Mouse (Mus musculus) liver, embryonic 12.5 days (tissue): ENCODE data around the gene Lax1. TPM values are rescaled to one million over a fixed set of nuclear protein-coding genes. Genes with fewer than 3 reads are reported as not detected.

Experiments
- ATAC-seq: fragments of 200-750 bp; cut with Nextera tagmentation; 2 replicates; pipeline ENCODE4 v1.8.0; 2017; ENCODE audit warnings: moderate number of reproducible peaks, mild to moderate bottlenecking, moderate library complexity
- H3K27ac ChIP-seq: fragments of 300-500 bp; sonication (generic); 2 replicates; pipeline ENCODE4 v1.5.1; 2016; ENCODE audit warnings: mild to moderate bottlenecking
- H3K27me3 ChIP-seq: fragments of 300-500 bp; sonication (generic); replicated peaks from 2 replicates; pipeline ENCODE4 v1.6.1; 2016; ENCODE audit warnings: mild to moderate bottlenecking, moderate library complexity
- H3K36me3 ChIP-seq: fragments of 300-500 bp; sonication (generic); 2 replicates; pipeline ENCODE4 v1.6.1; 2016; ENCODE audit warnings: mild to moderate bottlenecking, moderate library complexity
- H3K4me1 ChIP-seq: fragments of 300-500 bp; sonication (generic); 2 replicates; pipeline ENCODE4 v1.6.1; 2016
- H3K4me2 ChIP-seq: fragments of 300-500 bp; sonication (generic); 2 replicates; pipeline ENCODE4 v1.6.1; 2016; ENCODE audit warnings: mild to moderate bottlenecking, moderate library complexity
- H3K4me3 ChIP-seq: fragments of 300-500 bp; sonication (generic); 2 replicates; pipeline ENCODE4 v1.5.1; 2016; ENCODE audit warnings: mild to moderate bottlenecking, moderate library complexity
- H3K9ac ChIP-seq: fragments of 300-500 bp; sonication (generic); 2 replicates; pipeline ENCODE4 v1.6.1; 2016; ENCODE audit warnings: mild to moderate bottlenecking, moderate library complexity
- H3K9me3 ChIP-seq: fragments of 300-500 bp; sonication (generic); replicated peaks from 2 replicates; pipeline ENCODE4 v1.6.1; 2016; ENCODE audit warnings: mild to moderate bottlenecking, moderate library complexity
- WGBS: fragments of 180-500 bp; shearing (Covaris S2); methylation state at CpG from one replicate; pipeline ENCODE4 v1.1.7; 2016; ENCODE audit not compliant: insufficient replicate concordance; 5-methylcytosine and 5-hydroxymethylcytosine counted together
- microRNA-seq: library from miRNA; unstranded; fragments of <30 nt; microRNA quantifications from one replicate; pipeline ENCODE4, GENCODE M21; 2017
- polyA plus RNA-seq: library from polyadenylated mRNA; unstranded; fragments of >200 nt; fragmentation: Nextera tagmentation; extraction: Ambion mirVana; gene quantifications from 2 replicates; pipeline ENCODE4 v1.2.1, GENCODE M21; 2016

The Lax1 gene
- polyA plus RNA-seq, 1 experiment from 2014 or later, result 0.61 TPM

DNA sequence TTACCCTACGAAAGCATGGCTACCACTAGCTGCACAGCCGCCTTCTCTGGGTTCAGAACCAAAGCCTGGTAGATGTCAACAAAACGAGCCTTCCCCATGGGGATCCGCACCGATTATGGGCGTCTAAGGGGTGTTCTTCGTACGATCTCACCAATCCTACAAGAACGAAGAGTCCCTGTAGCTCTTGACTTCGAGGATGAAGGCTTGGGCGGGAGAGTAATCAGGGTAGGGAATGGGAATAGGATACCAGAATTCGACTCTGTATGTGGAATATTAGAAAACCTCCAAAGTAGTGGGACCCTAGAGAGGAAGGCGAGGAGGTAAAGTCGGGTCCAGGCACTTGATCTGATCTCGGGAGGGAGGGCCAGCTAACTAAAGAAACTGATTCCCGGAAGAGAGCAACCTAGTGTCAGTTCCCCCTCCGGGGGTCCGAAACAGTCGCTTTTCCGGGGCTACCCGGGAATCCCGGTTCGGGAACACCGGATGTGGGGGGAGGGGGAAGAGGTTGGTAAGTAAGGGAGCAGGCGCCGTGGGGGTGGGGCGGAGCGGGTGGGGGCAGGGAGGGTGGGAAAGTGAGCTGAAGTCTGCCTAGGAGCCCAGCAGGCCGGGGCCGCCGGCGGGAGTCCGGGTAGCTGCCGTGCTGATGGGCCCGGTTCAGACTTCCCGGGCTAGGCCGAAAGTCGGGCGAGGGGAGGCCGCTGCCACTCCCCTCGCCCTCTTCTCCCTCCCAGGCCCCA lies 29.3 kb downstream of the Lax1 start, which contains the start of gene Zbed6:
Zbed6 (minus strand) TSS at position 420 of the 737 bp plus-strand sequence.
- ATAC-seq, result peak; percentile 77
- Histone ChIP-seq H3K27ac (peak within 1 kb of the TSS; percentile 88), H3K9ac (peak within 1 kb of the TSS; percentile 93), H3K4me1 (peaks cover 50% of the 10 kb centered on the region), H3K27me3 (no peaks in the 10 kb centered on the region), H3K4me2 (peak within 1 kb of the TSS; percentile 94), H3K4me3 (peak within 1 kb of the TSS; percentile 91), H3K9me3 (no peaks in the 10 kb centered on the region), H3K36me3 (peaks cover 39% of the 10 kb centered on the region)
- WGBS, result under 1% methylated on average over 39 of the region's 41 CpGs

DNA sequence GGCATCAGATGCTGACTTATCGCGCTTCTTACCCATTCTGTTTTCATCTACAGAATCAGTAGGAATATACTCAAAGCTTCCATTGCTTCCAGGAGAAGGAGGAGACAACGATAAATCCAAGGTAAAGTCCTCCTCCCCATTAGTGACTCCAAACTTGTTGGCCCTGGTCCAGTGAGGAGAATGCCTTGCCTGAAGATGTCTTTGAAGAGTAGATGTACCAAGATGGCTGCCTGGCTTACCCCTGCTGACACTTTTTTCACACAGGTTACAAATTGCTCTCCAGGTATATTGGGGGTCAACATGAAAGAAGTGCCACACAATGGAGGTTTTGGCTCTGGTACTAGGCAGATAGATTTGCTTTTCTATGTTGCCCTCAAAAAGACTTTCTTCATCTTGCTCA lies 31.0 kb downstream of the Lax1 start:
- ATAC-seq, result no peak
- Histone ChIP-seq H3K27me3 (no peaks in the 10 kb centered on the region), H3K9ac (no peak overlapping the region), H3K36me3 (peaks cover 46% of the 10 kb centered on the region), H3K4me1 (peaks cover 56% of the 10 kb centered on the region), H3K9me3 (no peaks in the 10 kb centered on the region), H3K27ac (no peak overlapping the region), H3K4me3 (no peak overlapping the region), H3K4me2 (no peak overlapping the region)
- 97% methylated on average over 3 of the region's 3 CpGs for WGBS

- H3K9ac ChIP-seq, result no peak overlapping the region
- no peak overlapping the region for H3K4me2 ChIP-seq
- no peak overlapping the region for H3K4me3 ChIP-seq
- no peak for ATAC-seq
- H3K9me3 ChIP-seq, result no peaks in the 10 kb centered on the region
- peaks cover 59% of the 10 kb centered on the region for H3K36me3 ChIP-seq
- H3K27me3 ChIP-seq, result no peaks in the 10 kb centered on the region
- peaks cover 63% of the 10 kb centered on the region for H3K4me1 ChIP-seq
- H3K27ac ChIP-seq, result no peak overlapping the region
- 79% methylated on average over 5 of the region's 5 CpGs for WGBS
Observed at GRCm38 (mm10) chr1:133656811-133657210, 33.1 kb downstream of the Lax1 start.

DNA sequence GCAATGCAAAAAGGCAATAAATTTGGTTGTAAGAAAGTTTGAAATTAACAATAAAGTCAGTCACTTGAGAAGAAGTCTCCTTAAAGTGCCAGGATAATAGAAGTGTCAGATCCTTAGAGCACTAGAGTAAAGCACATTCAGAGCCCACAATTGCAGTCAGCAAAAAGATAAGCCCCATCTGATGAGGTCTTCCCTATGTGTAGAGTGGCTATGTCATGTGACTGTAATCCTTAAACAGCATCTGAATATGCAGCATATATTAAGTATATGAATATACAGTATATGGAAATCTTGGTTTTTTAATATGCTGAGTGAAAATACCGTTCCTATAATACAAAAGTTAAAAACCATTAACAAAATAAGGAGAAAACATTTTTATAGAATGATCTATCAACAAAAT lies 36.9 kb downstream of the Lax1 start:
- Histone ChIP-seq H3K4me3 (no peak overlapping the region), H3K9me3 (no peaks in the 10 kb centered on the region), H3K27ac (no peak overlapping the region), H3K4me1 (peaks cover 42% of the 10 kb centered on the region), H3K27me3 (no peaks in the 10 kb centered on the region), H3K9ac (no peak overlapping the region), H3K4me2 (no peak overlapping the region), H3K36me3 (peaks cover 69% of the 10 kb centered on the region)
- no peak for ATAC-seq
- 97% methylated on average over 1 of the region's 1 CpGs for WGBS

DNA sequence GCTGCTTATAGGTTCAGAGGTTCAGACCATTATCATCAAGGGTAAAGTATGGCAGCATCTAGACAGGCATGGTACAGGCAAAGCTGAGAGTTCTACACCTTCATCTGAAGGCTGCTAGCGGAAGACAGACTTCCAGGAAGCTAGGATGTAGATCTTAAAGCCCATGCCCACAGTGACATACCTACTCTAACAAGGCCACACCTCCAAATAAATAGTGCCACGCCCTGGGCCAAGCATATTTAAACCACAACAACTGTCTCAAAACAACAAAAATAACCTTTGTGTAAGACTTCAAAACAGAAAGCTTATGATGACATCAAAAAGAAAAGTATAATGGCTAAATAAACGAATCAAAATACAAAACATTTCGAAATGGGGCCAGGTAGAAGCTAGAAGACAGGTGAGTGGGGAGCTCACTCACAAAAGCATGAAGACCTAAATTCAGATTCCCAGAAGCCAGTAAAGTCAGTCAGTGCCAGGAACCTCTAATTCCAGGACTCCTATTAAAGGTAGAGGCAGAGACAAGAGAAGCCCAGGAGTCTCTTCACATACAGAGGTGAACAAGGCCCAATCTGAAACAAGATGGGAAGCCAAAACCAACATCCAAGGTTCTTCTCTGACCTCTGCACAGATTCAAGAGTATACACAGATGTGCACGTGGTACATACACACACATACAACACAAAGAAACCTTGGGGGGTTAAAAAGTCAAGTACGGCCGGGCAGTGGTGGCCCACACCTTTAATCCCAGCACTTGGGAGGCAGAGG lies 39.4 kb downstream of the Lax1 start:
- Histone ChIP-seq H3K36me3 (peaks cover 69% of the 10 kb centered on the region), H3K4me3 (no peak overlapping the region), H3K9ac (no peak overlapping the region), H3K27me3 (no peaks in the 10 kb centered on the region), H3K4me1 (peaks cover 22% of the 10 kb centered on the region; the same call in 1 of the 2 replicates), H3K27ac (no peak overlapping the region), H3K4me2 (no peak overlapping the region), H3K9me3 (no peaks in the 10 kb centered on the region)
- ATAC-seq, result no peak
- WGBS, result 84% methylated on average over 7 of the region's 7 CpGs

DNA sequence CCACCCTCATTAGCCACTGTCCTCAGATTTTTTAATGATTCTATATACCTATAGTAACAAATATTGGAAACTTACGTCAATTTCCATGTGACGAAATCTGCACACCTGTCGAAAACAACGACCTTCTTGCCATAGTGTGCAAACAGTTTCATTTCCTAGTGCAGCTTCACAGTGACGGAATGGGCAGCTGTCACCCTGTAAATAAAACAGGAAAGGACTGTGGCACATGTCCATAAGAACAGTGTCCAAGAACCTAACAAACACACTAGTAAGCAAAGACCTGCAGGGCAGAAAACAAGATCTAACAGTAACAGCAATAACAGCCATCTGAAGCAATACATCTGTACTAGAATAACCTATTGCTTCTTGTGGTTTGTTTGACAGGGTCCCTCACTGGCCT lies 44.3 kb downstream of the Lax1 start:
- Histone ChIP-seq H3K27me3 (no peaks in the 10 kb centered on the region), H3K9me3 (no peaks in the 10 kb centered on the region), H3K36me3 (peaks cover 89% of the 10 kb centered on the region), H3K4me3 (no peak overlapping the region), H3K4me1 (peaks cover 9% of the 10 kb centered on the region; the same call in 1 of the 2 replicates), H3K9ac (no peak overlapping the region), H3K4me2 (no peak overlapping the region), H3K27ac (no peak overlapping the region)
- ATAC-seq, result no peak
- WGBS, result 90% methylated on average over 5 of the region's 5 CpGs

DNA sequence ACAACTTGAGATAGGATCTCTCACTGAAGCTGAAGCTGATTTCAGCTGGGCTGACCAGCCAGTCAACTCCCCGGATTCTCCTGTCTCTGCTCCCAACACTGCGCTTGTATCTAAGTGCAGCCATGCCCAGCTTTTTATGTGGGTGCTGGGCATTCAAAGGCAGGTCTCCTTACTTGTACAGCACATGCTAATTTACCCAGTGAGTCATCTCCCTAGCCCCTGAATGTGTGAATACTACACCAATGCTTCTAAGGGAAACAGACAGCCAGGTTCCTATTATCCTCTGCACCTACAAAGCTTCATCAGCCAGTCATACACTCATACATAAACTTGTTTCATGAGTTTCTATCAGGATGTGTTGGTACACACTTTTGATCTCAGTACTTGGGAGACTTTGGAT lies 48.7 kb downstream of the Lax1 start:
- WGBS, result 85% methylated on average over 2 of the region's 2 CpGs
- H3K36me3 ChIP-seq, result peaks cover 99% of the 10 kb centered on the region
- H3K4me2 ChIP-seq, result no peak overlapping the region
- H3K4me3 ChIP-seq, result no peak overlapping the region
- H3K4me1 ChIP-seq, result no peaks in the 10 kb centered on the region
- H3K9ac ChIP-seq, result no peak overlapping the region
- H3K27me3 ChIP-seq, result no peaks in the 10 kb centered on the region
- no peaks in the 10 kb centered on the region for H3K9me3 ChIP-seq
- no peak for ATAC-seq
- H3K27ac ChIP-seq, result no peak overlapping the region

DNA sequence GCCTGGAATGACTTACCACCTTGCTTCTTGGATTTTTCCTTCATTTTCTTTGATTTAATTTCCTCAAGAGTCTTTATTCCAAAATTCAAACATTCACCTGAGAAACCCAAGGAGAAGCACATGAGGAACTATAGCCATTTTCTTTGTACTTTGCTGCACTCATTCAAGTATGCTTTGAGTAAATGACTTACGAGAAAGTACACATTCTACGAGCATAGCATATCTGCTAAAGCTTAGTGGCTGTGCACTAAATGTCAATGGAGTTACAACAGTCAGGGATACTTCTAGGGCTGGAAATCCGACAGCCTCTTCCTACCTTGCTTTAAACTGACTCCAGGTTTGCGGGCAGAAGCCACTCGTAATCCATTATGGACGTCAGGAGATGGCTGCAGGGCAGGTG lies 51.4 kb downstream of the Lax1 start:
- Histone ChIP-seq H3K4me1 (no peaks in the 10 kb centered on the region), H3K4me2 (no peak overlapping the region), H3K9me3 (no peaks in the 10 kb centered on the region), H3K36me3 (peaks cover 98% of the 10 kb centered on the region), H3K9ac (no peak overlapping the region), H3K27ac (no peak overlapping the region), H3K27me3 (no peaks in the 10 kb centered on the region), H3K4me3 (no peak overlapping the region)
- no peak for ATAC-seq
- WGBS, result 88% methylated on average over 6 of the region's 6 CpGs

DNA sequence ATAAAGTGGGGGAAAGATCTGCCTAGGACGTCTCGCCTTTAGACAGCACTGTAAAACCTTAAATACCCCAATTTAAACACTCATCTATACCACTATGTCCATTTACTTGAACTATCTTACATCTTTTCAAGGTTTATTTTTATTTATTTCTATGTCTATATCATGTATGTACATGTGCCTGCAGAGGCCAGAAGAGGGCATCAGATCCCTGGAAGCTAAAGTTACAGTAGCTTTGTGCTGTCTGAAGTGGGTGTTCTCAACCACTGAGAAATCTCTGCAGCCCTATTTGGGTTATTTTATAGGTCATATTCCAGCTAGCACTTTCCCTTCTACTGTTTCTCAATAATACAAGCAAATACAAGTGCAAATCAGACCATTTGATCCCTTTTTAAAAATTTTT lies 57.7 kb downstream of the Lax1 start:
- ATAC-seq, result no peak
- H3K4me1 ChIP-seq, result no peaks in the 10 kb centered on the region
- no peaks in the 10 kb centered on the region for H3K9me3 ChIP-seq
- no peak overlapping the region for H3K4me2 ChIP-seq
- peaks cover 96% of the 10 kb centered on the region for H3K36me3 ChIP-seq
- no peak overlapping the region for H3K9ac ChIP-seq
- 86% methylated on average over 2 of the region's 2 CpGs for WGBS
- no peak overlapping the region for H3K4me3 ChIP-seq
- no peaks in the 10 kb centered on the region for H3K27me3 ChIP-seq
- H3K27ac ChIP-seq, result no peak overlapping the region

Small RNA genes lying within 50 kb of the gene (microRNA-seq; reads per million reads assigned to microRNA genes)
- 3.9 reads per million, percentile 5 among the genes with 10 or more reads in this experiment for gene Mir6903

Other genes with a start within 250 kb of the Lax1 start
- gene Snrpe, start 79.8 kb downstream of the Lax1 start, polyA plus RNA-seq, result 511 and 534 TPM in 2 replicates
- gene Zbed6, start 29.2 kb downstream of the Lax1 start, polyA plus RNA-seq, result not detected in 2 replicates
- 2.0 and 2.2 TPM in 2 replicates for gene Gm38394, start 28.8 kb downstream of the Lax1 start, polyA plus RNA-seq
- 34.1 and 37.6 TPM in 2 replicates for gene Atp2b4, start 110.9 kb upstream of the Lax1 start, polyA plus RNA-seq
- 0.10 and 0.11 TPM in 2 replicates for gene Optc, start 217.9 kb upstream of the Lax1 start, polyA plus RNA-seq
- gene Prelp, start 231.3 kb upstream of the Lax1 start, polyA plus RNA-seq, result 0.69 and 0.81 TPM in 2 replicates